Mouse (Mus musculus) splenic B cell, adult 2 months (primary cell): Measurements from ENCODE around the gene Anapc2.

Source experiments
- DNase-seq: peaks from one replicate; pipeline ENCODE4 v3.0.0-alpha.2; 2011; ENCODE audit warnings: low read depth, low spot score
- H3K27me3 ChIP-seq: 2 replicates; pipeline ENCODE4 v1.6.1; 2012; ENCODE audit warnings: mild to moderate bottlenecking, low read length, moderate library complexity, mixed read lengths; ENCODE audit not compliant: control insufficient read depth, poor library complexity, insufficient read depth, severe bottlenecking
- H3K36me3 ChIP-seq: 2 replicates; pipeline ENCODE4 v1.6.1; 2012; ENCODE audit warnings: mild to moderate bottlenecking, low read length, moderate library complexity, mixed read lengths; ENCODE audit not compliant: control insufficient read depth, poor library complexity, insufficient read depth, severe bottlenecking

The Anapc2 gene

DNA sequence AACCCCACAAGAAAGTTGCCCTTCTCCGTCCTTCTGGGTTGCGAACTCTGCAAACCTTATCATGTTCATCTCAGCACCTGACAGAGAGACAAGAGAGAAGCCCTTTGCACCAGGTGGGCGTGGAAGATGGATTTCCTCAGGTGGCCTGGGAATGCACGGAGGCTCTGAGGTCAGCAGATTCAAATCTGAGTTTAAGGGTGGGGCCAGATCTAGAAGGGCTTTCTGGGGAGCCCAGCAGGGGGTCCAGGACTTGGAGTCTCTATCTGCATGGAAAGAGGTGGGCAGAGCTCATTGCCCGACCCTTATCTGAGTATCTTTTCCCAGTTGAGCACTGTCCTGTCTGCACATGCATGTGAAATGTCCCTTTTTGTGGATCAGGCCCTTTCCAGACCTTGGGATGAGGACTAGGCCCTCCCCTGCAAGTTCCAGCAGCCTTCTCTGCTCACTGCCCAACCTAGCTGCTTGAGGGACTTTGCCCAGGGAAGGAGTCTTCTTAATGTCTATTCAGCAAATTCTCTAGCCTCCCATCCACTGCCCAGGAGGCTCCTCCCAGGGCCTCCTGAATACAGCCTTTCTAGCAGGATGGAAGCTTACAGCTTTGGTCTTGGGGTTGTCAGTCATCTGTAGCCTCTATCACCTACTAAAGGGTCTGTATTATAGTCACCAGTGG is 37.6 kb upstream of the Anapc2 start:
- Histone ChIP-seq H3K36me3 (no peaks in the 10 kb centered on the region), H3K27me3 (no peaks in the 10 kb centered on the region)
- no peak for DNase-seq

DNA sequence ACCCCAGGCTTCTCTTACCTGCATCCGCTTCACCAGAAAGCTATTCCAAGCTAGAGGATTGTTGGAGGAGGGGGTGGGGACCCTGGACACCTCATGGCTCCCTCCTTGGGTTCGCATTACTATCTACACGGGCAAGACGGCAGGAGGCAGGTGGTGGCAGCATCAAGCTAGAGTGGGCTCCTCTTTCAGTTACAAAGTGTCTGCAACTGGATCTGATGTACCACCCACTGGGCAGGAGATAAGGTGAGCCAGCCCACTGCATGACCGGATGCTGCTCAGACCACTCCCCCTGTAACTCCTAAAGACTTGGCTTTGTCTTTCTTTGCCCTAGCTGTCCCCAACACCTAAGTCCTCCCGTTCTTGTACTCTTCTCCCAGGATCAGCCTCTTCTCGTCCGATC is 35.7 kb upstream of the Anapc2 start, which contains the start of gene Rnf224:
Gene Rnf224 (minus strand): TSS at position 174 of the 400 bp plus-strand sequence.
- H3K27me3 ChIP-seq, result no peaks in the 10 kb centered on the region
- H3K36me3 ChIP-seq, result no peaks in the 10 kb centered on the region
- no peak for DNase-seq

DNA sequence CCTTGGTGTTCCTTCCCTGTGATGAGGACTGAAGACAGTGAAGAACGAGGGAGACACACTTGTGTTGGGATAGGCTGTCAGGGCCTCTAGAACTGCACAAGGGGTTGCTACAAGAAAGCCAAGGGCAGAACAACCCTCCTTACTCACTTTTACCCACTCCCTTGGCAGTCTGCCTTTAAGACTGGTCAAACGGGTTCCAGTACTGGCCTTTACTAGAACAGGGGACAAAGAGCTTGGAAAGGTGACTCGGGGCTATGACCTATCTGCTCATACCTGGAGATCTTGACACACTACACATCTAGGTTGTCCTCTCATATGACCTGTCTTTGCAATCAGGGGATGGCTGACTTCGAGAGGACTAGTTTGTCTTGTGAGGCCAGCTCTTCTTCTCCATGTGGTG is 34.8 kb upstream of the Anapc2 start:
- DNase-seq, result no peak
- Histone ChIP-seq H3K36me3 (no peaks in the 10 kb centered on the region), H3K27me3 (0 out of 2 replicates have a peak, but pooled peaks cover 3% of the 10 kb centered on the region)

DNA sequence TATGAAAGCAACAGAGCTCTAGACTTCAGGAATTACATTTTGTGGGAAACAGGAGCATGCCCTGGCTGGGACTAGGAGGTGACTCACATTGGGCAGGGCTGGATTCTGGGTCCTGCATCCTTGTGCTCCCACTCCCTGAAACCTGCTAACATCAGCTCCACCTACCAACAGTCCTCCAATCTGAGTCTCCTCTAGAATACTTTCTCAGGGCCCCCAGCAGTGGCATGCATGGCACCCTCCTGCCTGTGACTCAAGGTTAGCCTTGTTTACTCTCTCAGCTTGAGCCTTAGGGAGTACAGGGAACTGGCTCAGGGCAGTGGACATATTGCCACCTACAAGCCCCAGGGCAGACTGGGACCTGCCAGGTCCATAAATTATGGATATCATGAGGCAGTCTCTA is 34.2 kb upstream of the Anapc2 start:
- no peaks in the 10 kb centered on the region for H3K36me3 ChIP-seq
- H3K27me3 ChIP-seq, result peaks cover 3% of the 10 kb centered on the region; the same call in 1 of the 2 replicates
- no peak for DNase-seq

DNA sequence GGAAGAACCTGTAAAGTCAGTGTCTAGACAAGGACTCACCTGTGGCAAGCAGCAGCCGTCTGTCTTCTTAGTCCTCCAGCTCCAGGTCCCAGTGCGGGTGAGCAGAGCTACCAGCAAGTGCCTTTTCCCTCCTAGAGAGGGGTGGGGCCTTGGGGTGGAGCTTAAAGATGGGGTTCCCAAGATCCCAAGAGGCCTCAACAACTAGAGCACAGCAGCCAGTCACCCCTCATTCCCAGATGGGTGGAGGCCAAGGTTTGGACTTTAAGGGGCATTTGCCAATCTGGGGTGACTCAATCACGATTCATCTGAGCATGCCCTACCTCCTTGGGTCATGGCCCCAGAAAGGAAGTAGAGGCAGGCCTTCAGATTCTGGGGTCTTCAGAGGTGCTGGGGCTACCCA is 32.5 kb upstream of the Anapc2 start:
- DNase-seq, result no peak
- H3K36me3 ChIP-seq, result no peaks in the 10 kb centered on the region
- H3K27me3 ChIP-seq, result peaks cover 3% of the 10 kb centered on the region; the same call in 1 of the 2 replicates

DNA sequence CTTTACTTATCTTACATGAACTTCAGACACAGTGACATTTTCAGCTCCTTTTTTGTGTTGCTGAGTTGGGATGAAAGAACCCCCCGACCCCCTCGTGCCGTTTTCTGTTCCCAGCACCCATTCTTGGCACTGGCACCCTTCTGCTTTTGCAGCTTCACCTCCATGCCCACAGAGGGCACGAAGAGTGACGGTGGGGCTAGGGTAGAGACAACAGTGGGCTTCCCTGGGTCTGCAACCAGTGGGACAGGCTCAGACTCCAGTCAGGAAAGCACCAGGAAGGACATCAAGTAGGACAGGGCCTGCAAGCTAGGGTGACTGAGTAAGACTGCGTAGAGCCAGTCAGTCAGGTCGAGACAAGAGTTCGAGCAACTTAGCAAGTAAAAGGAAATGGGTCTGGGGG is 32.0 kb upstream of the Anapc2 start:
- DNase-seq, result no peak

DNA sequence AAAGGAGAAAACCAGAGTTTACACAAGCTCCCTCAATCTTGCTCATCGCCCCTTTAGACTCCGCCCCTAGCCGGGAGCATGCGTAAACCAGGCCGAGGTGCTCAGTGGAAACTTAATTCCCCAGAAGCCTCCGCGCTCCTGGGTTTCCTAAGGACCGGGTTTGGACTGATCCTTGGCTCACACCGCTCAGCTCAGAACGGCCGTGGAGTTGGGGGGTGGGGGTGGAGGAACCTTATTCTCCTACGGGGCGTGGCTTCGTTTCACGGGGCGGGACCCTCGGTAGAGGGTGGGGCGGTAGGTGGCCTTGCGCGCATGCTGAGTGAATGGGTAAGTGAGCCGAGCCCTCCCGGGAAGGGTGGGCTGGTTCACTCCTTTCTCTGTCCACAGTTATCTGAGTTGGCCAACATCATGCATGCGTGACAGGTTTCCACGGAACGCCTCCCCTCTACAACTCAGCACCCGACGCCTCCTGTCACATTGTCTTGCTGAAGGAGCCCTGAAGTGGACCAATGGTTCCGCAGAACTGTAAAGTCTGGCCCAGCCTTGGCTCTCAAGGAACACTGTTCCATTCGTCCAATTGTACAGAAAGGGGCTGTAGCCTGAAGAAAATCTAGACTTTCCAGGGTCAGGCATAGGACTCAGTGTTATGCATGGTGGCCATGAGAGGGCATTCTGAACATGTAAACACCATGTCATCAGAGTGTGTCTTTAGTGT is 31.4 kb upstream of the Anapc2 start:
- peak; percentile 47 for DNase-seq

More for the DNA sequence above, 32.0 kb upstream of the Anapc2 start:
- H3K27me3 ChIP-seq, result peaks cover 3% of the 10 kb centered on the region; the same call in 1 of the 2 replicates
- no peaks in the 10 kb centered on the region for H3K36me3 ChIP-seq

DNA sequence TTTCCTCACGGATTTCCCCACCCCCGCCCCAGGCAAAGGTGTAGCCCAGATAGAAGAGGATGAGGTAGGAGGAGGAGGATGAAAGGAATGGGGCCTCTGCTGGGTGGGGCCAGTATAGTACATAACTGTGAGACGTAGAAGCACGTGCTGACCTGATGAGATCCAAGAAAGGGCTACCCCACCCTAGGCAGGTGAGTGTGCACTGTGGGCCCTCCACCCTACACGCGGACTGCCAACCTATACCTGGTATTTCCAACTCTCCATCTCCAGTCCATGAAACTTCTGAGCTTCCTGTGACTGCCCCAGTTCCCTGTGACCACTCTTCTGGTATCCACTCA is 30.9 kb upstream of the Anapc2 start:
- DNase-seq, result no peak
- H3K36me3 ChIP-seq, result peaks cover 2% of the 10 kb centered on the region
- H3K27me3 ChIP-seq, result peaks cover 3% of the 10 kb centered on the region; the same call in 1 of the 2 replicates

More for the DNA sequence above, 31.4 kb upstream of the Anapc2 start:
- Histone ChIP-seq H3K36me3 (no peaks in the 10 kb centered on the region), H3K27me3 (peaks cover 3% of the 10 kb centered on the region; the same call in 1 of the 2 replicates)

DNA sequence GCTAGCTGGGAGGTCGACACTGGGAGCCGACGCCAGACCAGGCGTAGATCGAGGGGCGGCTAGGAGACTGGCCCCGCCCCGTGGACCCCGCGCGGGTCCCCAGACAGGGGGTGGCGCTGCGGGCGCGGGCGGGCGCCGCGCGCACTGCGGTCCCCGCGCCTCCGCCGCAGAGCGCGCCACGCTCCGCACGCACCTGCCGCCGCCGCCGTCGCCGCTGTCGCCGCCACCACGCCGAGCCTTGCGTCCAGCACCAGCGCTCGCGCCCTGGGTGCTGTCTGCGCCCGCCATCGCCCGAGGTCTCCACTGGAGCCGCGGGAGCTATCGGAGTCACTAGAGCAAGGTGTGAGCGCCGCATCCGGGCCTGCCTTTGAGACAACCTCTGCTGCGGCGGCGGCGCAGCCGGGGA is 30.2 kb upstream of the Anapc2 start, which contains the start of the genes Rnf208 and Cysrt1:
Gene Rnf208 (plus strand): TSS at position 155 of the 406 bp plus-strand sequence.
Gene Cysrt1 (minus strand): TSS at position 352 of the 406 bp plus-strand sequence.
- Histone ChIP-seq H3K36me3 (peaks cover 2% of the 10 kb centered on the region), H3K27me3 (peaks cover 3% of the 10 kb centered on the region; the same call in 1 of the 2 replicates)
- DNase-seq, result no peak

DNA sequence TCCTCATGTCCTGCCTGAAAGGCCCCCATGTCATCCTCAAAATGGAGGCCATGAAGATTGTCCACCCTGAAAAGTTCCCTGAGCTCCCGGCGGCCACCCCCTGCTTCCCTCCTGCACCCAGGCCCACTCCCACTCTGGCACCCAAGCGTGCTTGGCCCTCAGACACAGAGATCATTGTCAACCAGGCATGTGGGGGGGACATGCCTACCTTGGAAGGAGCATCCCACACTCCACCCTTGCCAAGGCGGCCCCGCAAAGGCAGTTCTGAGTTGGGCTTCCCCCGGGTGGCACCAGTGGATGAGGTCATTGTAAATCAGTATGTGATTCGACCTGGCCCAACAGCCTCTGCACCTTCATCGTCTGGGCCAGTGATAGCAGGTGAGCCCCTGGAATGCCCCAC is 28.9 kb upstream of the Anapc2 start:
- no peak for DNase-seq
- Histone ChIP-seq H3K27me3 (peaks cover 3% of the 10 kb centered on the region; the same call in 1 of the 2 replicates), H3K36me3 (peaks cover 4% of the 10 kb centered on the region)

DNA sequence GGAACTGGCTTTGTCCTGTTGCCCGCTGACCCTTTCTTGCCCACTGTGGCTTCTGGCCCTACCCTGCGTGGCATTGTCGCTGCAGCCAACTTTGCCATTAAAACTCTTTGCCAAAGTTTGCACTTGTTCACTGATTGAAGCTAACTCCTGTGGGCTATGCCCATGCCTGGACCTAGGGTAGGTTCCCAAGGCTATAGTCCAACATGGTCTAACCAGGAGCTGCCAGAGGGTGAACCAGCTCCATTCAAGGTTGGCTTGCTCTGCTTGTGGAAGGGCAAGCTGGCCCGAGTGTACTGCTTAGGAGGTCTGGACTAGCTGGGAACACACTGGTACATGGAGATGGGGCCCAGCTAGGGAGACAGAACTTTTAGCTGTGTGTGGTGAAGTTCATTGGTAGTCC is 28.1 kb upstream of the Anapc2 start:
- H3K27me3 ChIP-seq, result peaks cover 3% of the 10 kb centered on the region; the same call in 1 of the 2 replicates
- DNase-seq, result no peak
- peaks cover 4% of the 10 kb centered on the region for H3K36me3 ChIP-seq

DNA sequence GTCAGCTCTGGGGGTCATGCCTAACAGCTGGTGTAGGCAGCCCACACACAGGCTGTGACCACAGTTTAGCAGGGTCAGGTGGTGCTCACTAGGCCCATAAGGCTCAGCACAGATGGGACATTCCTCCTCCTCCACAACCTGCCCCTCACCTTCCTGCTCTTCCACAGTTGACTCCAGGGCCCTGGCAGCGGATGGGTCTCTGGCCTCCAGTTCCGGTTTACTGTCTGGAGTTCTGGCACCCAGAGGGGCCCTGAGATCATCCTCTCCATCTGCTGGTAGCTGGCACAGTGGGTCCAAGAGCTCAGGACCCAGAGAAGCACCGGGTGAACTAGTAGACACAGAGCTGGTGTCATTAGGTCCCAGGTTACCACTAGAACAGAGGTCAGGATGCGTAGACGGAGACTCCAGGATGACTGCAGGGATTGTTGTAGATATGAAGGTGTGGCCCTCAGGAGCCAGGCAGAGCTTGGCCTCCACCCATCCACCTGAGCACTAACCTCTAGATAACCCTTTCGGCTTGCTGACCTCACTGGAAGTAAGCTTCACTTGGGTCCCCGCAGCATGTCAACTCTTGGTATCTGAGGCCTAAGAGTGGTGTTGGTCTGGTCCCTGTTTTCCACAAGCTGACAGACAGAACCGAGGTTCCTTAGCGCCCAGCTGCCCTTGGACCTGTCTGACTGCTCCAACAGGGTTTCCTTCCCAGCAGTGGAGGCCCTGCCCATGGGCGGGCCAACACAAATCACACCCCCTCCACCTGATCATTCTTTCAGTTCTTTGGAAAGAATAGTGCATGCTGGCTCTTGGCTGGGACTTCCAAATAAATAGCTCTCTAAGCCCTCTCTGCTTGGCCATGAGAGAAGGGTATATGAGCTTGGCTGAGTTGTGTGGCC is 25.9 kb upstream of the Anapc2 start, which contains the start of gene AL732309.1:
Gene AL732309.1 (minus strand): TSS at position 681 of the 890 bp plus-strand sequence.
- DNase-seq, result no peak

DNA sequence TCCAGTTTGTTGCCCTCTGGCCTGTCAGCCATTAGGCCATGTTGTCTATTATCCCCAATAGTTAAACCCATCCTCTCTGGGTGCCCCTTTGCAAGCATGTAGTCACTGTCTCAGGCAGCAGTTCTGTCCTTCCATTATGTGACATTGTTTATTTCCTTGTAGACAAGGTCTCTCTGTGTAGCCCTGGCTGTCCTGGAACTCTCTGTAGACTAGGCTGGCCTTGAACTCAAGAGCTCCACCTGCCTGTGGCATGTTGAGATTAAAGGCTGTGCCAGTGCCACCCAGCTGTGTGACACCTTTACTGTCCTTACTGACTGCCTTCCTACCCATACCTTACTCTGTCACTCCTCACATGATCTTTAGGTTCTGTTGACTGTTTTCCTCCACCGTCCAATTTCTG is 19.9 kb upstream of the Anapc2 start:
- DNase-seq, result peak; percentile 58
- H3K36me3 ChIP-seq, result peaks cover 4% of the 10 kb centered on the region

More for the DNA sequence above, 25.9 kb upstream of the Anapc2 start, which contains the start of gene AL732309.1:
- peaks cover 7% of the 10 kb centered on the region for H3K36me3 ChIP-seq
- peaks cover 3% of the 10 kb centered on the region; the same call in 1 of the 2 replicates for H3K27me3 ChIP-seq

DNA sequence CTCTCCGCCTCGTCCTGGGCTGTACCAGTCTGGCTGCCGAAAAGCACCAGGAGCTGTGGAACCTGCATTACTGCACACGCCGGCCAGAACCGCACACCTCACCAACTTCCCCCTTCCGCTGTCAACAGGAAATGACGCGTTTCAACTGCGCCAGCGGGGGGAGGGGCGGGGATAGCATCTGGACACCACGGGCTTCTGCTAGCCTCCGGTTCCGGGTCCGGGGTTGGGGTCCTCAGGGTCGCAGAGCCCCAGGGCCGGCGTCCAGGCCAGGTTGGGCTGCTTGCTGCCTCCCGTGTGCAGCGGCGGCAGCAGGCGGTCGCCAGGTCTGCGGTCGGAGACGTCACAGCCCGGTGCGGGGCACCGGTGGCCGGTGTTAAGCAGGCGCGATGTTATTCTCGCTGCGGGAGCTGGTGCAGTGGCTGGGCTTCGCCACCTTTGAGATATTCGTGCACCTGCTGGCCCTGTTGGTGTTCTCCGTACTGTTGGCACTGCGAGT is 16.9 kb upstream of the Anapc2 start, which contains the start of gene Tmem203:
Gene Tmem203 (plus strand): TSS at position 156 of the 496 bp plus-strand sequence.
- H3K36me3 ChIP-seq, result no peaks in the 10 kb centered on the region; the same call in 1 of the 2 replicates
- no peaks in the 10 kb centered on the region for H3K27me3 ChIP-seq
- DNase-seq, result peak; percentile 93

More for the DNA sequence above, 19.9 kb upstream of the Anapc2 start:
- no peaks in the 10 kb centered on the region for H3K27me3 ChIP-seq
